Mouse (Mus musculus) testis, adult 2 months (tissue): ENCODE measurements around the gene Zfp143.

Source experiments
- CTCF ChIP-seq: fragments of 200-500 bp; IDR thresholded peaks from 2 replicates; pipeline ENCODE4 v1.5.1; 2012; ENCODE audit warnings: low read depth, mild to moderate bottlenecking, inconsistent platforms, low read length, moderate library complexity; ENCODE audit not compliant: control insufficient read depth, insufficient read depth, insufficient replicate concordance
- POLR2A ChIP-seq: fragments of 200-500 bp; IDR thresholded peaks from 2 replicates; pipeline ENCODE4 v1.6.1; 2012; ENCODE audit warnings: low read depth, mild to moderate bottlenecking, inconsistent platforms, low read length, moderate library complexity; ENCODE audit not compliant: control insufficient read depth

DNA sequence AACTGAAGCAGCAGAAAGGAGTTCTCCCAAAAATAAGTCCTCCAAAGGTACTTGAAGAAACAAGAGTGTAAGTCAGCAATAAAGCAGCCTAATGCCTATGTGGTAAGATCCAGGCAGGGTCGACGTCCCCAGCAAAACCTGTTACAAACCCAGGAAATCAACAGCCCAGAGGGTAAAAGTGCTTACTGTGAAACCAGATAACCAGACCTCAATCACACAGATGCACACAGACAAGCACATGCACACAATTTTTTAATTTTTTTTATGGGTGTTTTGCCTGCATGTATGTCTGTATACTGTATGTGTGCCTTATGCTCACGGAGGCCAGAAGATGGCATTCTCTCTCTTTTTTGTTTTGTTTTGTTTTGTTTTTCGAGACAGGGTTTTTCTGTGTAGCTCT lies 35.3 kb downstream of the Zfp143 start:
- TF ChIP-seq CTCF (no peak), POLR2A (no peak)
